ENCODE assay signal across 8 mouse cellular contexts in the genomic region with DNA sequence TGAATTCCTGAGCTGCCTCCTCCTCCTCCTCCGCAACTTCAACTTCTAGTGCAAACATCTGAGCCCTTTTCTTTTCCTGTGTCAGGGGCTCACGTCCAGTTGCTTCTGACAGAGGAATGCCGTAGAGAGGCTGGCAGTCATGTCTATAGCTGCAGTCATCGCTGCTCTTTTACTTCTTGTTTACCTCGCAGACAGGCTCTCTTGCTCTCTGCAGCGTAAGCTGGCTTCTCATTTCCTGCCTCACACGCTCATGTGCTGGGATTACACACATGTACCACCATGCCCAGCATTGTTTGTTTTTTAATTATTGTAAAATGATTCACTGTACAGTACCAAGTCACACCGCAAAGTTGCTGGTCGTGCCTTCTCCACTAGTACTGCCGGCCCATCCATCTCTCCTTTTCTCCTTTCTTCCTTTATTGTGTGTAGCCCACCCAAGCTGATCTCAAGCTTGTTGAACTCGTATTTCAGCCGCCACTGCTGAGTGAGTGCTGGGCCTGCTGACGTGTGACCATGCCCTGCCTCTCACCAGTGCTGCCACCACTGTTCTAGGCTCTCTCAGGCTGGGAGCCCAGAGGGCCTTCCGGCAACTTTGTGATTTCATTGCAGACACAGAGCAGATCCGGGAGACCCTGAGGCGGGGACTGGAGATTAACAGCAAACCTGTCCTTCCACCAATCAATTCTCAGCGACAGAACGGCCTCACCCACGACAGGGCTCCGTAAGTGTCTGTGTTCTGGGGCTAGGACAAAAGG. TPM values are rescaled to one million over a fixed set of nuclear protein-coding genes. Genes with fewer than 3 reads are reported as not detected.
DNase-seq lines count a peak whose midpoint lies in the region; ATAC-seq lines count a peak whose summit lies in the region.

No protein-coding gene starts in this region.

- no peak for DNase-seq in heart, adult 9 months (ENCODE audit: low spot score in 2 of 2)
- no peak for DNase-seq in embryonic facial prominence, embryonic 10.5 days (ENCODE audit: low spot score)
- no peak for DNase-seq in retina, embryonic 14.5 days (ENCODE audit: low spot score)
- DNase-seq in cerebellum, postnatal 14 days, result no peak
- no peak for DNase-seq in frontal cortex, postnatal 14 days (ENCODE audit: low spot score in 2 of 2)

- WGBS in heart, embryonic 16.5 days, result 24% methylated on average over 20 of the region's 20 CpGs
- 63% methylated on average over 20 of the region's 20 CpGs for WGBS in embryonic facial prominence, embryonic 10.5 days
- 33% methylated on average over 20 of the region's 20 CpGs for WGBS in intestine, embryonic 16.5 days
- WGBS in midbrain, embryonic 12.5 days, result 75% methylated on average over 20 of the region's 20 CpGs

- H3K36me3 ChIP-seq in heart, embryonic 16.5 days (ENCODE audit: control insufficient read depth, insufficient read depth), result no peaks in the 10 kb centered on the region
- H3K36me3 ChIP-seq in embryonic facial prominence, embryonic 10.5 days (replicated peaks), result peaks cover 91% of the 10 kb centered on the region
- H3K36me3 ChIP-seq in intestine, embryonic 16.5 days (ENCODE audit: control insufficient read depth, insufficient read depth, low read length), result no peaks in the 10 kb centered on the region
- H3K36me3 ChIP-seq in midbrain, embryonic 12.5 days, result peaks cover 48% of the 10 kb centered on the region

- peaks cover 60% of the 10 kb centered on the region for H3K4me1 ChIP-seq in heart, embryonic 16.5 days (ENCODE audit: control insufficient read depth, insufficient read depth, low read length)
- peaks cover 69% of the 10 kb centered on the region for H3K4me1 ChIP-seq in embryonic facial prominence, embryonic 10.5 days
- peaks cover 30% of the 10 kb centered on the region for H3K4me1 ChIP-seq in intestine, embryonic 16.5 days (ENCODE audit: control insufficient read depth, insufficient read depth, low read length)
- H3K4me1 ChIP-seq in midbrain, embryonic 12.5 days, result peaks cover 23% of the 10 kb centered on the region; the same call in 1 of the 2 replicates

- H3K27me3 ChIP-seq in heart, embryonic 16.5 days (ENCODE audit: control insufficient read depth, insufficient read depth, low read length), result no peaks in the 10 kb centered on the region
- no peaks in the 10 kb centered on the region for H3K27me3 ChIP-seq in embryonic facial prominence, embryonic 10.5 days (replicated peaks; ENCODE audit: low read depth, poor library complexity, severe bottlenecking)
- no peaks in the 10 kb centered on the region for H3K27me3 ChIP-seq in intestine, embryonic 16.5 days (replicated peaks; ENCODE audit: control insufficient read depth, insufficient read depth, low read length)
- no peaks in the 10 kb centered on the region for H3K27me3 ChIP-seq in midbrain, embryonic 12.5 days

- peak overlapping the region; percentile 5; the same call in 1 of the 2 replicates for H3K4me3 ChIP-seq in heart, embryonic 16.5 days (ENCODE audit: low read length)
- H3K4me3 ChIP-seq in embryonic facial prominence, embryonic 10.5 days, result no peak overlapping the region
- no peak overlapping the region for H3K4me3 ChIP-seq in intestine, embryonic 16.5 days (ENCODE audit: low read length)
- no peak overlapping the region for H3K4me3 ChIP-seq in midbrain, embryonic 12.5 days

- peak overlapping the region; percentile 34 for H3K4me2 ChIP-seq in heart, embryonic 16.5 days (ENCODE audit: low read depth, low read length)
- peak overlapping the region; percentile 34 for H3K4me2 ChIP-seq in intestine, embryonic 16.5 days (ENCODE audit: low read depth, low read length)
- no peak overlapping the region for H3K4me2 ChIP-seq in midbrain, embryonic 12.5 days (replicated peaks)

- H3K9ac ChIP-seq in heart, embryonic 16.5 days (ENCODE audit: low read length), result peak overlapping the region; percentile 63
- H3K9ac ChIP-seq in intestine, embryonic 16.5 days (ENCODE audit: low read depth, low read length), result peak overlapping the region; percentile 64
- H3K9ac ChIP-seq in midbrain, embryonic 12.5 days (replicated peaks), result no peak overlapping the region

- no peak; the same call in 1 of the 2 replicates for ATAC-seq in heart, embryonic 16.5 days (replicated peaks; ENCODE audit: extremely low read depth, insufficient read depth, low FRiP score)
- peak; percentile 9 for ATAC-seq in intestine, embryonic 16.5 days
- no peak for ATAC-seq in midbrain, embryonic 12.5 days (ENCODE audit: low FRiP score, low read depth)

- H3K27ac ChIP-seq in heart, embryonic 16.5 days (ENCODE audit: low read length), result peak overlapping the region; percentile 91
- peak overlapping the region; percentile 76 for H3K27ac ChIP-seq in embryonic facial prominence, embryonic 10.5 days (replicated peaks)
- H3K27ac ChIP-seq in intestine, embryonic 16.5 days (ENCODE audit: low read length), result peak overlapping the region; percentile 94
- H3K27ac ChIP-seq in midbrain, embryonic 12.5 days (replicated peaks), result 0 out of 2 replicates have a peak overlapping the region, but pooled peaks have one; percentile 40

- no peaks in the 10 kb centered on the region for H3K9me3 ChIP-seq in heart, embryonic 16.5 days (replicated peaks; ENCODE audit: control insufficient read depth, low read length)
- H3K9me3 ChIP-seq in embryonic facial prominence, embryonic 10.5 days, result no peaks in the 10 kb centered on the region
- H3K9me3 ChIP-seq in intestine, embryonic 16.5 days (ENCODE audit: control insufficient read depth, low read length), result no peaks in the 10 kb centered on the region
- H3K9me3 ChIP-seq in midbrain, embryonic 12.5 days, result no peaks in the 10 kb centered on the region

RNA-seq across cellular contexts. Expression of a gene that starts 47.2 kb away (rescaled TPM):
- polyA plus RNA-seq in heart, embryonic 16.5 days (2015; fragmentation: Nextera tagmentation; extraction: Ambion mirVana), result 17.0 and 19.4 TPM in 2 replicates
- polyA plus RNA-seq in embryonic facial prominence, embryonic 10.5 days (2016; fragmentation: Nextera tagmentation; extraction: Ambion mirVana), result 19.5 and 20.9 TPM in 2 replicates
- polyA plus RNA-seq in intestine, embryonic 16.5 days (2015; fragmentation: Nextera tagmentation; extraction: Ambion mirVana), result 10.1 and 13.7 TPM in 2 replicates
- 38.5 and 53.9 TPM in 2 replicates for polyA plus RNA-seq in midbrain, embryonic 12.5 days (2016; fragmentation: Nextera tagmentation; extraction: Ambion mirVana)

RNA-seq across cellular contexts. Expression of a gene that starts 57.6 kb away (rescaled TPM):
- 17.6 and 18.8 TPM in 2 replicates for polyA plus RNA-seq in heart, embryonic 16.5 days (2015; fragmentation: Nextera tagmentation; extraction: Ambion mirVana)
- 50.5 and 53.4 TPM in 2 replicates for polyA plus RNA-seq in embryonic facial prominence, embryonic 10.5 days (2016; fragmentation: Nextera tagmentation; extraction: Ambion mirVana)
- polyA plus RNA-seq in intestine, embryonic 16.5 days (2015; fragmentation: Nextera tagmentation; extraction: Ambion mirVana), result 20.5 and 20.7 TPM in 2 replicates
- polyA plus RNA-seq in midbrain, embryonic 12.5 days (2016; fragmentation: Nextera tagmentation; extraction: Ambion mirVana), result 42.4 and 43.7 TPM in 2 replicates

RNA-seq across cellular contexts. Expression of a gene that starts 58.8 kb away (rescaled TPM):
- 126 and 130 TPM in 2 replicates for polyA plus RNA-seq in heart, embryonic 16.5 days (2015; fragmentation: Nextera tagmentation; extraction: Ambion mirVana)
- 164 and 170 TPM in 2 replicates for polyA plus RNA-seq in embryonic facial prominence, embryonic 10.5 days (2016; fragmentation: Nextera tagmentation; extraction: Ambion mirVana)
- polyA plus RNA-seq in intestine, embryonic 16.5 days (2015; fragmentation: Nextera tagmentation; extraction: Ambion mirVana), result 116 and 119 TPM in 2 replicates
- polyA plus RNA-seq in midbrain, embryonic 12.5 days (2016; fragmentation: Nextera tagmentation; extraction: Ambion mirVana), result 242 and 258 TPM in 2 replicates

Comparison
In these comparisons a context has a peak if more than half of its experiments do, and no peak if none do; other contexts are left out.
1. H3K27ac ChIP-seq: peak in every context shown above with its lines; median percentile 94 in intestine, embryonic 16.5 days; 91 in heart, embryonic 16.5 days; 76 in embryonic facial prominence, embryonic 10.5 days; 40 in midbrain, embryonic 12.5 days.